Mouse (Mus musculus) embryonic facial prominence, embryonic 13.5 days (tissue): ENCODE data around the gene Sptssb. TPM values are rescaled to one million over a fixed set of nuclear protein-coding genes. Genes with fewer than 3 reads are reported as not detected.
A peak's percentile ranks its signal among the peaks of the same experiment; 100 is the strongest.

ENCODE experiments used
- ATAC-seq: fragments of 200-750 bp; cut with Nextera tagmentation; 2 replicates; pipeline ENCODE4 v1.8.0; 2017; ENCODE audit warnings: low read depth; ENCODE audit not compliant: insufficient number of reproducible peaks, insufficient read depth, low FRiP score, low TSS enrichment
- H3K27ac ChIP-seq: fragments of 300-500 bp; sonication (generic); 2 replicates; pipeline ENCODE4 v1.5.1; 2015; ENCODE audit warnings: moderate library complexity, mild to moderate bottlenecking, inconsistent platforms
- H3K27me3 ChIP-seq: fragments of 300-500 bp; sonication (generic); 2 replicates; pipeline ENCODE4 v1.6.1; 2015; ENCODE audit warnings: mild to moderate bottlenecking, inconsistent platforms
- H3K36me3 ChIP-seq: fragments of 300-500 bp; sonication (generic); 2 replicates; pipeline ENCODE4 v1.6.1; 2015; ENCODE audit warnings: mild to moderate bottlenecking, inconsistent platforms
- H3K4me1 ChIP-seq: fragments of 300-500 bp; sonication (generic); 2 replicates; pipeline ENCODE4 v1.6.1; 2015; ENCODE audit warnings: inconsistent platforms
- H3K4me2 ChIP-seq: fragments of 300-500 bp; sonication (generic); 2 replicates; pipeline ENCODE4 v1.6.1; 2015; ENCODE audit warnings: moderate library complexity, mild to moderate bottlenecking, inconsistent platforms
- H3K4me3 ChIP-seq: fragments of 300-500 bp; sonication (generic); 2 replicates; pipeline ENCODE4 v1.5.1; 2015; ENCODE audit warnings: mild to moderate bottlenecking, inconsistent platforms
- H3K9ac ChIP-seq: fragments of 300-500 bp; sonication (generic); 2 replicates; pipeline ENCODE4 v1.6.1; 2015; ENCODE audit warnings: mild to moderate bottlenecking, inconsistent platforms
- H3K9me3 ChIP-seq: fragments of 300-500 bp; sonication (generic); 2 replicates; pipeline ENCODE4 v1.6.1; 2016; ENCODE audit warnings: inconsistent platforms
- WGBS: fragments of 180-500 bp; shearing (Covaris S2); methylation state at CpG from one replicate; pipeline ENCODE4 v1.1.7; 2015; ENCODE audit warnings: mixed read lengths; 5-methylcytosine and 5-hydroxymethylcytosine counted together
- polyA plus RNA-seq: library from polyadenylated mRNA; unstranded; fragments of >200 nt; fragmentation: Nextera tagmentation; extraction: Ambion mirVana; gene quantifications from 2 replicates; pipeline ENCODE4 v1.2.1, GENCODE M21; 2015

Sptssb gene
- polyA plus RNA-seq, result 0.63 and 0.66 TPM in 2 replicates

DNA sequence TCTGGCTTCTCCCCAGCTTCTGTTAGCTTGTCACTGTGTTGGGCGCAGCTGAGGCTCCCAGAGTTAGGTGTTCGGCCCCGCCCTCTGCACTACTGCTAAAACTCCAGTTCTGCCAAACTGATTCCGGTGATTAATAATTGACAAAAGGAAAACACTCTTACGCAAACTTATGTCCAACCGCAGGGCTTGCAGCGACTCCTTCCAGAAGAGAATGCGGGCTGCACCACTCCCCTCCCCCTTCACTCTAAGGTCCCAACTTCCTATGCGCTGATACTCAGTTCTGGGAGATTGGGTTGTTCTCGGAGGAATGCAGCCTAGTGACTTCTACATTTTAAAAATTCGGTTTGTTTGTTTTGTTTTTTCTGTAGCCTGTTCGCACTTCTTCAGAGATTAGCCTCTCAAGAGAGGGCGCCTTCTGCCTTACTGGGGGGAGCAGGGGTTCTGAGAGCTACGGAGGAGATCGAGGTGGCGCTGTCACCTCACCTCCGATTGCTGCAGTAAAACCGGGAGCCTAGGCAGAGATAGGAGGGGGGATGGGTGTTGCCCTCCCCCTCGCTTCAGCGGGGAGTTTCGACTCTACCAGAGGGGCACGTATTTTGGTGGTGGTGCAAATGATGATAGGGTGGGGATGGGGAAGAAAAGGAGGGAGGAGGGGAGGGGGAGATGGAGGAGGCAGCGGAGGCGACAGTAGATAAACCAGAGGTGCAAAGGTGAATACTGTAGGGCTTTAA is at the start of gene Sptssb:
Gene Sptssb, minus strand, starts transcription at position 83 of the 731 bp plus-strand sequence.
- ATAC-seq, result peak; percentile 37; the same call in 1 of the 2 replicates
- Histone ChIP-seq H3K27ac (no peak within 1 kb of the TSS), H3K27me3 (peaks cover 19% of the 10 kb centered on the region; the same call in 1 of the 2 replicates), H3K9ac (peak within 1 kb of the TSS; percentile 57), H3K9me3 (no peaks in the 10 kb centered on the region), H3K4me1 (peaks cover 14% of the 10 kb centered on the region; the same call in 1 of the 2 replicates), H3K4me3 (peak within 1 kb of the TSS; percentile 51), H3K36me3 (no peaks in the 10 kb centered on the region), H3K4me2 (peak within 1 kb of the TSS; percentile 95)
- WGBS, result 1% methylated on average over 24 of the region's 24 CpGs

- Histone ChIP-seq H3K9me3 (no peaks in the 10 kb centered on the region), H3K4me2 (peak overlapping the region; percentile 38), H3K9ac (no peak overlapping the region), H3K27me3 (no peaks in the 10 kb centered on the region), H3K4me3 (no peak overlapping the region), H3K36me3 (no peaks in the 10 kb centered on the region), H3K4me1 (peaks cover 4% of the 10 kb centered on the region), H3K27ac (no peak overlapping the region)
- 7% methylated on average over 4 of the region's 4 CpGs for WGBS
- no peak for ATAC-seq
Measured at GRCm38 (mm10) chr3:69908074-69908473, 48.3 kb upstream of the Sptssb start.

DNA sequence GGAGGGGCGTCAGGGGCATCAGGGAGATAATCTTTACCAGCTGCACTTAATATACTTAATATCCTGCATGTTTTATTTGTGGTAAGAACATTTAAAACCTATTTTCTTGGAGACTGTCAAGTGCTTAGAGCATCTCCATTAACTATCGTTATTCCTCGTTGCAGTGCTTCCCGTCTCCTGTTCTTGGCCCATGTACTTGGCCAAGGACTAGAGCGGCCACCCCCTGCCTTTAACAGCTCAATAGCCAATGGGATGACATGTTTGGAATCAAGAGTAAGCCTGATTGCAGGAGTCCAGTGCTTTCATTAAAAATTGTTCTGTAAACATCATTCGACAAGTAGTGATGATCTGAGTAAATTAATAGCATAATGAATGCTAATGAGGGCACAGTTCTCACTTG is 47.8 kb upstream of the Sptssb start:
- Histone ChIP-seq H3K4me3 (no peak overlapping the region), H3K27ac (no peak overlapping the region), H3K9me3 (no peaks in the 10 kb centered on the region), H3K9ac (no peak overlapping the region), H3K4me1 (no peaks in the 10 kb centered on the region), H3K4me2 (no peak overlapping the region), H3K36me3 (no peaks in the 10 kb centered on the region), H3K27me3 (no peaks in the 10 kb centered on the region)
- no peak for ATAC-seq
- 33% methylated on average over 6 of the region's 6 CpGs for WGBS

DNA sequence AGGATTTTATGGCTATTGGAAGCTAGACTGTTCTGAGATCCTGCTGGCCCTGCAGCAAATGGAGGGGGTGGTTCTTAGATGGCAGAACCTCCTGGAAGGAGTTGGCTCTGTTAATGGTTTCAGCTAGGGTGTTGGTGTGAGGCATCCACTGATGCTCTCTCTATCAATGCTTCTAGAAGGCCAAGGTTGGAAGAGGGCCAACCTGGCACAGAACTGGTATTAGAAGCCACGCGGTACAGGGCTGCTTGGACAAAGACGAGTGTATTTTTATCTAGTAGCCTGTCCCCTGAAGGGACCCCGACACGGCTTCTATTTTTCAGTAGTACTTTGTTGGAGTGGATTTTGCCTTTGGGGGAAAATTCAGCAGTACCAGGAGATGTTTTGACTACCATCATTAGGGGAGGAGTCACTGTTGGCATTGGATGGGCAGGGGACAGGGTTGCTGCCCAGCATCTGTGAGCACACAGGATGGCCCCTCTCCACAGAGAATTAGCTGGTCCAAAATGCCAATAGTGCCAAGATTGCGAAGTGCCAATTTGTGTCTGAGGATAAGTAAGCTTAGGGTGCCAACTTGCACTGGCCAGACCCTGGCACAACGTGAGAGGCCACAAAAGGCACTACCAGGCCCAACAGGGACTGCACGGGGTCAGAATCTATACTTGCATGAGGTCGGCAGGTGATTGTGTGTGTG is 43.2 kb upstream of the Sptssb start:
- Histone ChIP-seq H3K4me3 (no peak overlapping the region), H3K4me2 (no peak overlapping the region), H3K4me1 (peaks cover 4% of the 10 kb centered on the region; the same call in 1 of the 2 replicates), H3K9me3 (no peaks in the 10 kb centered on the region), H3K9ac (no peak overlapping the region), H3K27ac (no peak overlapping the region), H3K36me3 (no peaks in the 10 kb centered on the region), H3K27me3 (no peaks in the 10 kb centered on the region)
- ATAC-seq, result no peak
- 82% methylated on average over 9 of the region's 9 CpGs for WGBS

DNA sequence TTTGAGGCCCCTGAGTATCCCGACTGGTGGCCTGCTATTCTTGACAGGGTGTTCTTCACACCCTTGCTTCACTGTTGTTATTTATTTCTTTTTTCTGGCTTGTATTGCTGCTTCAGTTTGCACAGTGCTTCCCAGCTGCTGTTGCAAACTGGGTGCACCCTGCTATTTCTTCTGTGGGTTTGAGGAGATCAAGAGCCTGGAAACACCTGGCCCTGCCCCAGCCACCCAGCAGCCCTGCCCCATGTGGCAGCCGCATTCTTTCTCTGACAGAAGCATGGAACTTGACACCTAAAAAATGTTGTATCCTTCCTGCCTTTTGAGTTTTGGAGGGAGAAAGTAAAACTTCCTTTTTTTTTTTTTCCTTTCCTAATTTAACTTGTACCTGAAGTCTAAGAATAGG is 42.6 kb upstream of the Sptssb start:
- Histone ChIP-seq H3K4me3 (no peak overlapping the region), H3K4me2 (no peak overlapping the region), H3K36me3 (no peaks in the 10 kb centered on the region), H3K27ac (no peak overlapping the region), H3K27me3 (no peaks in the 10 kb centered on the region), H3K9ac (no peak overlapping the region), H3K4me1 (peaks cover 4% of the 10 kb centered on the region; the same call in 1 of the 2 replicates), H3K9me3 (no peaks in the 10 kb centered on the region)
- ATAC-seq, result no peak
- whole genome bisulfite sequencing, result 40% methylated on average over 2 of the region's 2 CpGs

GRCm38 (mm10) chr3:69901874-69902381 is 42.2 kb upstream of the Sptssb start:
- Histone ChIP-seq H3K4me2 (no peak overlapping the region), H3K27ac (no peak overlapping the region), H3K9me3 (no peaks in the 10 kb centered on the region), H3K9ac (no peak overlapping the region), H3K4me1 (peaks cover 4% of the 10 kb centered on the region; the same call in 1 of the 2 replicates), H3K36me3 (no peaks in the 10 kb centered on the region), H3K4me3 (no peak overlapping the region), H3K27me3 (no peaks in the 10 kb centered on the region)
- no peak for ATAC-seq

- H3K9me3 ChIP-seq, result no peaks in the 10 kb centered on the region
- H3K9ac ChIP-seq, result no peak overlapping the region
- H3K36me3 ChIP-seq, result no peaks in the 10 kb centered on the region
- no peak for ATAC-seq
- H3K4me2 ChIP-seq, result no peak overlapping the region
- no peaks in the 10 kb centered on the region for H3K27me3 ChIP-seq
- H3K4me3 ChIP-seq, result no peak overlapping the region
- no peak overlapping the region for H3K27ac ChIP-seq
- 72% methylated on average over 5 of the region's 5 CpGs for WGBS
- peaks cover 4% of the 10 kb centered on the region; the same call in 1 of the 2 replicates for H3K4me1 ChIP-seq
Measured at GRCm38 (mm10) chr3:69900335-69900734, 40.6 kb upstream of the Sptssb start.

DNA sequence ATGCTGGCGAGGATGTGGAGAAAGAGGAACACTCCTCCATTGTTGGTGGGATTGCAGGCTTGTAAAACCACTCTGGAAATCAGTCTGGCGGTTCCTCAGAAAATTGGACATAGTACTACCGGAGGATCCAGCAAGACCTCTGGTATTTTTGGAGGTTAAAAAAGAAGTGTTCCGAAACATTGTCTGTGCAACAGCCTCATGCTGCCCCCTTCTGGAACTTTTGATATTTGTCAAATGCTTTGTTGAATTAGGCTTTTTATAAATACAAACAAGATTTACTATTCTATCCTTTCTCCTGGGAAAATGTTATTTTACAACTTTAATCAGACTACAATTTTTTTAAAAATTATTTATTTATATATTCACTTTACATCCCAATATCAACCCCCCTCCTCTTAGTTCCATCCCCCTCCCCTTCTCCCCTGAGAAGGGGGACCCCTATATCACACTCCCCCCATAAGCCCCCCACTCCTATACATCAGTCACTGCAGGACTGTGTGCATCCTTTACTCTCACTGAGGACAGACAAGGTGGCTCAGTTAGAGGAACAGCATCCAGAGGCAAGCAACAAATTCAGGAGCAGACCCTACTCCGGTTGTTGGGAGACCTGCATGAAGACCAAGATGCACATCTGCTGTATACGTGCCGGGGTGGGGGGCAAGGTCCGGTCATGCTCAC is 38.3 kb upstream of the Sptssb start:
- 75% methylated on average over 7 of the region's 8 CpGs for WGBS
- no peak overlapping the region for H3K4me2 ChIP-seq
- H3K4me1 ChIP-seq, result peaks cover 4% of the 10 kb centered on the region; the same call in 1 of the 2 replicates
- no peaks in the 10 kb centered on the region for H3K27me3 ChIP-seq
- no peak for ATAC-seq
- no peaks in the 10 kb centered on the region for H3K9me3 ChIP-seq
- H3K9ac ChIP-seq, result no peak overlapping the region
- H3K36me3 ChIP-seq, result no peaks in the 10 kb centered on the region
- no peak overlapping the region for H3K27ac ChIP-seq
- H3K4me3 ChIP-seq, result no peak overlapping the region

- no peak overlapping the region for H3K4me2 ChIP-seq
- 89% methylated on average over 11 of the region's 11 CpGs for WGBS
- no peak overlapping the region for H3K27ac ChIP-seq
- no peak overlapping the region for H3K9ac ChIP-seq
- H3K9me3 ChIP-seq, result no peaks in the 10 kb centered on the region
- H3K4me3 ChIP-seq, result no peak overlapping the region
- no peaks in the 10 kb centered on the region for H3K4me1 ChIP-seq
- ATAC-seq, result no peak
- H3K36me3 ChIP-seq, result no peaks in the 10 kb centered on the region
- no peaks in the 10 kb centered on the region for H3K27me3 ChIP-seq
Measured at GRCm38 (mm10) chr3:69895516-69895915, 35.8 kb upstream of the Sptssb start.

DNA sequence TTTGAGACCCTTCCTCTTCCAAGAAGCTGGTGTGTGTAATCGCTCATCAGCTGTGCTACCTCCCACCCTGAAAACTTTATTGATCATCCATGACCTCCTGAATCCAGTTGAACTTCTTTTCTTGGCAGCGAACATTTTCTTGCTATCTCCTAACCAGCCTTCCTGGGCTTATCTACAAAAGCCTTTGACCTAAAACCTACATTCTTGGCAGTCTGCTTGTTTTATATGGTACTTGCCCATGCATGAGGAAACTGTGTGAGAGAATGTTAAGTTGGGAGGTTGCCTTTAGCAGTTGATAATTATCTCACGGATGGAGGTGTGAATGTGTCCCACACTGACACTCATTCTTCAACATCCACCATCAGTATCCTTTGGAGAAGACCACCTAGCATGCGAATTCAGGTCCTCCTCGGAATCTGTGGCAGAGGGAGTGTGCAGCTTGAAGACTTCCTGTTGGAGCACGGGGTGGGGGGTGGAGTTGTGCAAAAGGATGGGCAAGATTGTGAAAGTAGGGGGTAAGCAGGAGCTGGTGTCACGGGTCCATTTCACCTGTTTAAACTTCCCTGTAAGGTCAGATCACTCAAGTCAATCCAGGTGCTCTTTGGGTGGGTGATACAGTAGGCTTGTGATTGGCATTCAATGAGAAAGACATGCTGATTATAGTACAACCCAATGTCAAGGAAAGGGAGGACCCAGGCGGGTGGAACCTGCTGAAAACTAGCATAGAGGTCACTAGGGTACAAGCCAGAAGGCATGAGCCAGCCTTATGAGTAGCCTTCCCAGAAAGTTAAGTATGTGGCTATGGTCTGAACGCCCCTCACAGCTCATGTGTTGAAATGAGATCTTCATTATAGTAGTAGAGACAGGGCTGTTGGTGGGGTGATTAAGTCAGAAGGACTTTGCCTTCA is 32.7 kb upstream of the Sptssb start:
- no peak for ATAC-seq
- Histone ChIP-seq H3K9ac (no peak overlapping the region), H3K4me2 (no peak overlapping the region), H3K4me1 (no peaks in the 10 kb centered on the region), H3K27me3 (no peaks in the 10 kb centered on the region), H3K36me3 (no peaks in the 10 kb centered on the region), H3K4me3 (no peak overlapping the region), H3K27ac (no peak overlapping the region), H3K9me3 (no peaks in the 10 kb centered on the region)
- 82% methylated on average over 9 of the region's 9 CpGs for WGBS

- no peak overlapping the region for H3K4me3 ChIP-seq
- H3K27me3 ChIP-seq, result no peaks in the 10 kb centered on the region
- H3K9ac ChIP-seq, result no peak overlapping the region
- no peaks in the 10 kb centered on the region for H3K9me3 ChIP-seq
- no peak for ATAC-seq
- H3K27ac ChIP-seq, result no peak overlapping the region
- 70% methylated on average over 2 of the region's 2 CpGs for WGBS
- H3K4me1 ChIP-seq, result no peaks in the 10 kb centered on the region
- H3K4me2 ChIP-seq, result no peak overlapping the region
- no peaks in the 10 kb centered on the region for H3K36me3 ChIP-seq
Measured at GRCm38 (mm10) chr3:69885866-69886265, 26.1 kb upstream of the Sptssb start.
